Mouse (Mus musculus): ENCODE results near the gene Spag7. TPM values are rescaled to one million over a fixed set of nuclear protein-coding genes. Genes with fewer than 3 reads are reported as not detected.

Gene Spag7
- total RNA-seq, 2 experiments from 2014 or later: 89.8 to 99.5 TPM

- intact Hi-C loops (cut with DNase I): no loop called here
- no peak for DNase-seq (ENCODE audit: low spot score)
Observed at GRCm38 (mm10) chr11:70648512-70648911, 20.7 kb downstream of the Spag7 start.

- DNase-seq (ENCODE audit: low spot score): no peak
- intact Hi-C loops (cut with DNase I): loop anchor here (2.0 kb wide), 1 partner anchor 55 kb away; no protein-coding TSS in a partner anchor
Observed at GRCm38 (mm10) chr11:70647716-70648420, 21.3 kb downstream of the Spag7 start.

GRCm38 (mm10) chr11:70646691-70647650 lies 22.2 kb downstream of the Spag7 start, which contains the start of the genes Rnf167 and Slc25a11:
TSS of gene Rnf167 (plus strand) at chr11:70647235.
TSS of gene Slc25a11 (minus strand) at chr11:70647479.
- DNase-seq (ENCODE audit: low spot score): peak; percentile 94

GRCm38 (mm10) chr11:70646259-70646555 lies 23.0 kb downstream of the Spag7 start:
- intact Hi-C loops (cut with DNase I): loop anchor here (2.0 kb wide), 1 partner anchor 57 kb away; no protein-coding TSS in a partner anchor
- no peak for DNase-seq (ENCODE audit: low spot score)

More at GRCm38 (mm10) chr11:70646691-70647650, 22.2 kb downstream of the Spag7 start, which contains the start of the genes Rnf167 and Slc25a11:
- intact Hi-C loops (cut with DNase I): loop anchor here (2.0 kb wide), 1 partner anchor 56 kb away; no protein-coding TSS in a partner anchor

- no peak for DNase-seq (ENCODE audit: low spot score)
- intact Hi-C loops (cut with DNase I): loop anchor here (2.0 kb wide), 1 partner anchor 57 kb away; no protein-coding TSS in a partner anchor
Observed at GRCm38 (mm10) chr11:70645461-70646258, 23.6 kb downstream of the Spag7 start.

- intact Hi-C loops (cut with DNase I): no loop called here
Observed at GRCm38 (mm10) chr11:70644564-70645103, 24.6 kb downstream of the Spag7 start.

GRCm38 (mm10) chr11:70643051-70643450 lies 26.2 kb downstream of the Spag7 start:
- intact Hi-C loops (cut with DNase I): no loop called here
- DNase-seq (ENCODE audit: low spot score): no peak

More at GRCm38 (mm10) chr11:70644564-70645103, 24.6 kb downstream of the Spag7 start:
- DNase-seq (ENCODE audit: low spot score): no peak

GRCm38 (mm10) chr11:70641241-70641640 lies 28.0 kb downstream of the Spag7 start:
- no peak for DNase-seq (ENCODE audit: low spot score)
- intact Hi-C loops (cut with DNase I): no loop called here

- no peak for DNase-seq (ENCODE audit: low spot score)
- intact Hi-C loops (cut with DNase I): no loop called here
Observed at GRCm38 (mm10) chr11:70639976-70640375, 29.2 kb downstream of the Spag7 start.

- DNase-seq (ENCODE audit: low spot score): no peak
- intact Hi-C loops (cut with DNase I): no loop called here
Observed at GRCm38 (mm10) chr11:70638714-70639278, 30.4 kb downstream of the Spag7 start, which contains the start of gene Gp1ba. TSS of gene Gp1ba (plus strand) at chr11:70639122.

GRCm38 (mm10) chr11:70638293-70638692 lies 30.9 kb downstream of the Spag7 start:
- intact Hi-C loops (cut with DNase I): no loop called here
- DNase-seq (ENCODE audit: low spot score): no peak

- DNase-seq (ENCODE audit: low spot score): no peak
- intact Hi-C loops (cut with DNase I): no loop called here
Observed at GRCm38 (mm10) chr11:70637764-70638163, 31.5 kb downstream of the Spag7 start.

GRCm38 (mm10) chr11:70635601-70636000 lies 33.6 kb downstream of the Spag7 start:
- intact Hi-C loops (cut with DNase I): no loop called here
- DNase-seq (ENCODE audit: low spot score): no peak

GRCm38 (mm10) chr11:70630129-70630528 lies 39.1 kb downstream of the Spag7 start:
- intact Hi-C loops (cut with DNase I): no loop called here
- no peak for DNase-seq (ENCODE audit: low spot score)

GRCm38 (mm10) chr11:70629557-70629956 lies 39.7 kb downstream of the Spag7 start:
- intact Hi-C loops (cut with DNase I): loop anchor here (2.0 to 5.0 kb wide), 2 partner anchors 112 to 125 kb away; partner anchors contain the start of gene Gltpd2

GRCm38 (mm10) chr11:70628431-70628830 lies 40.8 kb downstream of the Spag7 start:
- intact Hi-C loops (cut with DNase I): loop anchor here (2.0 to 5.0 kb wide), 2 partner anchors 111 to 126 kb away; partner anchors contain the start of gene Gltpd2
- no peak for DNase-seq (ENCODE audit: low spot score)

More at GRCm38 (mm10) chr11:70629557-70629956, 39.7 kb downstream of the Spag7 start:
- no peak for DNase-seq (ENCODE audit: low spot score)

GRCm38 (mm10) chr11:70626877-70627276 lies 42.3 kb downstream of the Spag7 start:
- DNase-seq (ENCODE audit: low spot score): no peak
- intact Hi-C loops (cut with DNase I): loop anchor here (5.0 kb wide), 1 partner anchor 110 kb away; the partner anchor contains the start of gene Gltpd2

GRCm38 (mm10) chr11:70625473-70625872 lies 43.7 kb downstream of the Spag7 start:
- intact Hi-C loops (cut with DNase I): loop anchor here (5.0 kb wide), 1 partner anchor 108 kb away; the partner anchor contains the start of gene Gltpd2
- no peak for DNase-seq (ENCODE audit: low spot score)

Data from heart, postnatal 25 days (tissue).